In the genomic region with DNA sequence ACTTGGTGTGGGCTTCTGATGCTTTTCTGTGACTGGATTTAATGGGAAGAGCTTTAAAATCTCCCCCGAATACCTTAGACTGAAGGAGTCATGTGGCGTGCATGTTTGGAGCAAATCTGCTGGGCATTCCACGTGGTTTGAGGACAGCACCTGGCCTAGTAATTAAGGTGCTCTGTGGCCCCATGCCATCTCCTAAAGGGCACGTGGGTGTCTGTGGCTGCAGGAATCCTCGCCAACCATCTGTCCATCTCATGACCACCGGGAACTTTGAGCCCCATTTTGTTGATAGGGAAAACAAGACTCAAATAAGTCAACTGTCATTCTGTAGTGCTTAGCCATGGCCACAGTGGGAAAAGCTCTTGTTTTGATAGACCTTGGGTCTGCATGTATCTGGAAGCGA, we compare ENCODE assay signal across 9 mouse cellular contexts.
"Had no signal": no experiment of that assay in that cellular context is flagged by ENCODE, and none has a peak within 500 bp of the region (broad histone marks: within the 10 kb centered on the region; RNA-seq: fewer than 3 reads in every experiment).

No protein-coding gene starts in this region.

- H3K9me3 ChIP-seq: limb, embryonic 15.5 days; midbrain, embryonic 13.5 days; neural tube, embryonic 15.5 days had no signal

- H3K36me3 ChIP-seq: limb, embryonic 15.5 days; midbrain, embryonic 13.5 days; neural tube, embryonic 15.5 days had no signal

- H3K27me3 ChIP-seq: limb, embryonic 15.5 days; midbrain, embryonic 13.5 days; neural tube, embryonic 15.5 days had no signal

- DNase-seq: kidney, postnatal 10 days; lung, adult 18-20 months; right cerebral cortex, adult 18-20 months; right cerebral cortex, postnatal 25 days; thymus, postnatal 4 days had no signal

- H3K9ac ChIP-seq: limb, embryonic 15.5 days; liver, embryonic 14.5 days; midbrain, embryonic 13.5 days; neural tube, embryonic 15.5 days had no signal

- H3K27ac ChIP-seq: limb, embryonic 15.5 days; liver, embryonic 14.5 days; midbrain, embryonic 13.5 days; neural tube, embryonic 15.5 days had no signal

- H3K4me2 ChIP-seq: limb, embryonic 15.5 days; midbrain, embryonic 13.5 days; neural tube, embryonic 15.5 days had no signal

- ATAC-seq: midbrain, embryonic 13.5 days had no signal

- H3K4me3 ChIP-seq: limb, embryonic 15.5 days; midbrain, embryonic 13.5 days; neural tube, embryonic 15.5 days had no signal
